Mouse (Mus musculus): Measurements from ENCODE around the gene Olfr959. TPM values are rescaled to one million over a fixed set of nuclear protein-coding genes. Genes with fewer than 3 reads are reported as not detected.

Gene Olfr959
- not detected in 2 replicates for polyA plus RNA-seq (2012; rRNA removed)

DNA sequence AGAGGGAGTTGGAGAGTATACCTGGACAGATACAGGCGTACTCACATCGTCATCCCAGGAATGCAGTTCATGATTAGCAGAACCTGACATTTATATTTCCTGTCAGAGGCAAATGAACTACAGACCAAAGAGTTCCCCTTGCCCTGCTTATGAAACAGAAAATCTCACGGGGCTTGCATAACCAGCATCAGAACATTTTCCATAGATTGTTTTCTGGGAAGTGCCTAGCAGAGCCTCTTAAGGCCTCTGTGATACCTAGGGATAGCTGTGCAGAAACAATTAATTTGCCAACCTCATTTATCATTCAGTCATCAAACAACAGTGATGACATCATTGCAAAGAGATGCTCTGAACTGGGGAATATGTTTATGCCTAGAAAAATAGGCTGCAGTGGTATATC is at the start of gene Olfr959:
TSS of gene Olfr959 (minus strand) at position 101 of the 400 bp plus-strand sequence.
- DNase-seq (ENCODE audit: low read depth, low spot score): no peak
- WGBS: 63% methylated on average over 3 of the region's 3 CpGs

- peak; percentile 21 for DNase-seq (ENCODE audit: low read depth, low spot score)
- 7% methylated on average over 2 of the region's 2 CpGs for WGBS
These were observed 49.3 kb upstream of the Olfr959 start for GRCm38 (mm10) chr9:39624711-39625110.

- no peak for DNase-seq (ENCODE audit: low read depth, low spot score)
- WGBS: 92% methylated on average over 3 of the region's 3 CpGs
These were observed 48.4 kb upstream of the Olfr959 start for GRCm38 (mm10) chr9:39623783-39624182.

- 94% methylated on average over 1 of the region's 1 CpGs for WGBS
These were observed 45.7 kb upstream of the Olfr959 start, which contains the start of gene Olfr960 for GRCm38 (mm10) chr9:39621073-39621472. Gene Olfr960, plus strand, starts transcription at chr9:39621373.

DNA sequence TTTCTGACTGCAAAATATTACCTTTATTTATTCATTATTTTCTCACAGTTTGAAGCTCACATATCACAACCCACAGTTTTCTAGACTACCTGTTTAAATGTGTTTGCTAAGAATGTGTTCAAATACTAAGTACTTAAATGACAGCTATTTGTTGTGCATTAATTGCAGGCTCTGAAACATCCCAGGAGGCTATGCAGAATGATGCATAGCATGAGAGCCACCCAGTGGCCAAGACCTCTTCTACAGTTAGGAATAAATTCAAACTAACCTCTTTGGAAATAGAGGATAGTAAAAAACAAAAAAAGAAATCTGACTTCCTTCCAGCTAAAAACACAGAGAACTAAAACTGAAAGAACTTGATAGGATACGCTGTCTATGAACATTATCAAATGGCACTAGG is 36.6 kb upstream of the Olfr959 start:
- 58% methylated on average over 1 of the region's 1 CpGs for WGBS

More at GRCm38 (mm10) chr9:39621073-39621472, 45.7 kb upstream of the Olfr959 start, which contains the start of gene Olfr960:
- DNase-seq (ENCODE audit: low read depth, low spot score): no peak

DNA sequence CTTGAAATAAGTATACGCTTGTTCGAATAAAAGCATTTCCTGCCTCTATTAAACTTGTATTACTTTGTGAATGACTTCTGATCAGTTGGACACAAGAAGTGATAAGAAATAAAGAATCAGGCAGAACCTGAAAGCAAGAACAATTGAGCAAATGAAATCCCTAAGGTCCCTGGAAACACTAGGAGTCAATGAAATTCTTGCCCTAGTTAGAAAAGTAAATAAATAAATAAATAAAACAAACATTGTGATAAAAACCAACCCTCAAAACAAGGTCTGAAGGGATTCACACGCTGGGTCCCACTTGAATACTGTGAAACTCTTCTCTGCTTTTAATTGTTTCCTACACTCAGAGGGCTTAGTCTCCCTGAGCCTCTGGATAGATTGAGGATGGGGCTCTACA is 35.0 kb upstream of the Olfr959 start, which contains the start of gene Olfr148:
TSS of gene Olfr148 (plus strand) at position 301 of the 400 bp plus-strand sequence.
- no peak for DNase-seq (ENCODE audit: low read depth, low spot score)
- WGBS: 73% methylated on average over 3 of the region's 3 CpGs

More for the DNA sequence above, 36.6 kb upstream of the Olfr959 start:
- no peak for DNase-seq (ENCODE audit: low read depth, low spot score)

DNA sequence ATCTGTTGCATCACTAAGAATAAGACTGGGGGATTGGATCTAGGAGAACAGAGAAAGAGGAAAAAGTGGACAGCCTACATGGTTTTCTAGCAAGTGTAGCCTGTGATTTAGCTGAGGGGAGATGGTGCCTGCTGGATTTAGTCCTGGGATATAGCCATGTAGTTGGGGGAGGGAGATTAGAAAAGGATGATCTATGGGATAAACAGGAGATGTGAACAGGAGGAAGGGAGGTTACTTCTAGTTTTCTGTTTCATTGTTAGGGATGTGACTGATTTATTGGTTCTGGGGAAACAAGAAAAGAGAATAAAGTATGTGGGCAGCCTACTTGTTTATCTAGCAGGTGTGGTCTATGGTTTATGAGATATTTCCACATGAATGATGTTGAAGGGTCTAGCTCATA is 33.1 kb upstream of the Olfr959 start:
- DNase-seq (ENCODE audit: low read depth, low spot score): no peak

DNA sequence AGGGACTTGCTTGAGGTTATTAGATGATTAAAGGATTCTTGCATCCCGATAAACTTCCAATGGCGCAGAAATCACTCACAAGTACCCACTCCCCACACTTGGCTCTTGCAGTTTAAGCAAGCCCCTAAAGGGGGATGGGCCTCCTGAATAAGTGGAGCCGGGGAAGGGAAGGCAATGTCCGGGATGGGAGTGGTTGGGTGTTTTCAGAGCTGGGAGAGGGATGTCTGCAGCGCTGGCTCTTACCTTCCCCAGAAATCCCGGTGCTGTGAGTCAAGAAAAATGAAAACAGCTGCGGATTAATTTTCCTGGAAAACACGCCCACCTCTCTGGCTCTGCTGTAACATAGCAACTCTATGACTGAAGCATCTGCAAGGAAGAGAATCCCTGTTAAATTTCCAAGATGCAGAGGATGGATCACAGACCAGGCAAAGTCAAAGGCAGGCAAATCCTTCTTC is 28.7 kb upstream of the Olfr959 start, which contains the start of gene AW551984:
TSS of gene AW551984 (minus strand) at position 405 of the 455 bp plus-strand sequence.
- DNase-seq (ENCODE audit: low read depth, low spot score): no peak
- 1% methylated on average over 8 of the region's 8 CpGs for WGBS

DNA sequence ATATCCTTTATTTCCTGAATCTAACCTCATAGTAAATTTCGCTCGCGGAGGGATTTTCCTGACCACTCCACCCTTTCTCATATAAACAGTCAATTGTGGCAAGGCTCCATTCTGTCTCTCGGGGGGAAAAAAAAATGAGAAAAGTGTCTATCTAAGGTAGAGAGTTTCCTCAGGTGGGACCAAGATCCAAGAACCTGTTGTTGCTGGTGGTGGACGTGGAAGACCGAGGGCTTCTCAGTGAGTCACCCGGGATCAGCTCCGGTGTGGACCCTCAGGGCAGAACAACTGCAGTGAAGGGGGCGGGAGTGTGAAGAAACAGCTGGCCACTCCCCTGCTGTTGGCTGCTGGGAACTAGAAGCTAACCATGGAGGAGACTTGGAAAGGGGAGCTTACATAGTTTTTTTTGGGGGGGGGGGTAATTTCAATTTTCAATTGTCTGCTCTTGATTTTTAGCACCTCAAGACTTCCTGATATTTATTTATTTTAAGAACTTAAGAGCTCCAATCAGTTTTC is 28.0 kb upstream of the Olfr959 start:
- 2% methylated on average over 9 of the region's 9 CpGs for WGBS
- no peak for DNase-seq (ENCODE audit: low read depth, low spot score)

DNA sequence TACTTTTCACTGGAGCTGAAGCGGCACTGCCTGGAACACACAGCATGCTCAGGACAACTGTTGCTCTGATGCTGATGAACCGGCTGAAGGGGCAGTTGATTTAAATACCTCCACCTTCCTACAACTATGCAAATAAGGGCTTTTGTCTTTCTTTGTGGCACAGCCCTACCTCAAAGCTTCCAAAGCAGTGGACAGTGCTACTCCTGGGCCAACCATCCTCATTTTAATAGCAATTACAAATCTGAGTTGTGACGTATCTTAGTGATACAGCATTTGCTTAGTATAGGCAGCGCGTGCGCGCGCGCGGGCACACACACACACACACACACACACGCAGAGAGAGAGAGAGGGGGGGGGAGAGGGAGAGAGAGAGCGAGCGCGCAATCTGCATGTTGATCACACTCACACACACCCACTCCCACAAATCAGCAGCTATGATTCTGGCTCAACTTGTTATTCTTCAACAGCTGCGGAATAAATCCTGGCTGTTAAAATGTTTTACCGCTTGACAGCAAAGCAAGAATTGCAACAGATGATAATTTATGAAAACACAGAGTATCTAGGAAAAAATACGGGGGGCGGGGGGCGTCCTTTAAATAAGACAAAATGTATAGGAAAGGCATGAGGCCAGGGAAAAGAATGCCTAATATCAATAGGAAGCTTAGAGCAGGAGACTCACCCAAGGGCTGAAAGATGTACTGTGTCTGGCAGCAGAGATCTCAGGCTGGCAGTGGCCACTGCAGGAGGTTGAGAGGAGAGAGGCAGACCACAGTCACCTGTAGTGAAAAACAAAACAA is 27.4 kb upstream of the Olfr959 start:
- DNase-seq (ENCODE audit: low read depth, low spot score): no peak
- 2% methylated on average over 19 of the region's 19 CpGs for WGBS

- DNase-seq (ENCODE audit: low read depth, low spot score): no peak
- WGBS: 78% methylated on average over 5 of the region's 5 CpGs
These were observed 1.7 kb upstream of the Olfr959 start for GRCm38 (mm10) chr9:39577050-39577449.

GRCm38 (mm10) chr9:39558349-39558647 is 17.1 kb downstream of the Olfr959 start:
- DNase-seq (ENCODE audit: low read depth, low spot score): no peak

DNA sequence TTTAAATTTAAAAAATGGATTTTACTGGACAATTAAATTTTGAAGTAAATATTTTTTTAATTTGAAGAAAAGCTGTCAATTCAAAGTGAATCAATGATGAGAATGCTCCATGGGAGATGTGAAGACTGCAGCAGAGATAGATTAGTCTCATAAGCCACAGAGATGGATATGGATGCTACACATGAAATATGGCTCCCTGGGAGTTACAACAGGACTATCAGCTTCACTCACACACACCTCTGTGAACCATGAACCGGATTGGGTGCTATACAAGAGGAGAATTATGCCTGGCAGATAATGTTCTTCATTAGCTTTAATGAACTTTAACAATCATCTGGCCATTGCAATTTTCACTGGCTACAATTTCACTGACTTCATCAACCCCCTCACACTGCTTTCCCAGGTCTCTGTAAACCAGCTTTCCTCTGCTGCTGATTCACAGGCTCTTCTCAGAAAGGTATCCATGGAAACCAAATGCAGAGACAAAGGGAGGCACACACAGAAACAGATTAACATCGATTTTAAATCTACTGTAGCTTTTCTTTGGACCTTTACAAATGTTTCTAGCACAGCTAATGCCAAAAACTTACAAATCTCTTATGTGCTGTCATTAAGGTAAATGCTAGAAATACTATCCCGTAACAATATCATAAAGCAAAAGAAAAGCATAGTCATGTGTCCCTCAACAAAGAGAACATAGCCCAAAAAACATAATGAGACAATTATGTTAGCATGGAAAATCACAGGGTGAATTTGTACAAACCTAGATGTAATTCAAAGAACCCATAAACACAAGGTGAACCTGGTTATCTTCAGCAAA is 17.6 kb downstream of the Olfr959 start:
- 53% methylated on average over 3 of the region's 3 CpGs for WGBS

GRCm38 (mm10) chr9:39553946-39554345 is 21.4 kb downstream of the Olfr959 start, which contains the start of gene Olfr958:
Gene Olfr958, minus strand, starts transcription at chr9:39554054.
- DNase-seq (ENCODE audit: low read depth, low spot score): no peak
- WGBS: 67% methylated on average over 2 of the region's 2 CpGs

More for the DNA sequence above, 17.6 kb downstream of the Olfr959 start:
- no peak for DNase-seq (ENCODE audit: low read depth, low spot score)

GRCm38 (mm10) chr9:39550806-39551205 is 24.6 kb downstream of the Olfr959 start:
- WGBS: 71% methylated on average over 5 of the region's 5 CpGs

DNA sequence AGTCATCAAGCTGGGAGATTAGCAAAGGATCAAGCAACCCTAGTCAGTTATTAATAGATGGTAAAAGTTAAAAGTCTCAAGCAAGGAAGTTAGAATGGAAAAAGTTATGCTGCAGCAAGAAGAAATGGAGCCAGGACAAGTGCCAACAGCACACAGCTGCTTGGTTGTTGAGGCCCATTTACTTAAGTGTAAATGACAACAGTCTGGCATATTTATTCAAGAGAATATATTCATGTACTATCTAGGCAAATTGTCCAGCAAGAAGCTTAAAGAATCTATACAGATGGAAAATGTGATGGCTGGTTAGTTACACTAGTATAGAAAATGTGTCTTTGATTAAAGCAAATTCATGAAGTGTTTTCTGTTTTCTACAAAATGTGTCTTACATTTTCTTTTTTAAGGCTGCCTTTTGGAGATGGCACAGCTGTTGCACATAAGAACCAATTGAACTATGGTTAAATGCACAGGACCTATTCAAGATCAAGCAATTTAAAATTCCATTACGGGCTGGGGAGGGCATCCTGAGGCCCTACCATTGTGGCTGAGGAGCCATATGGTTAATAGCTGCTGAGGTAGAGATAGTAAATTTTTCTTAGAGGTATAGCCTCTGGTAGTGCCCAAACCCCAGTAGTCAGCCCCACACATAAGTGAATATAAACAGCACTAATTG is 51.6 kb downstream of the Olfr959 start:
- 88% methylated on average over 1 of the region's 1 CpGs for WGBS
- DNase-seq (ENCODE audit: low read depth, low spot score): no peak

More at GRCm38 (mm10) chr9:39550806-39551205, 24.6 kb downstream of the Olfr959 start:
- no peak for DNase-seq (ENCODE audit: low read depth, low spot score)
